Mouse (Mus musculus): ENCODE measurements around the gene Hoxa3.

Hoxa3 gene

DNA sequence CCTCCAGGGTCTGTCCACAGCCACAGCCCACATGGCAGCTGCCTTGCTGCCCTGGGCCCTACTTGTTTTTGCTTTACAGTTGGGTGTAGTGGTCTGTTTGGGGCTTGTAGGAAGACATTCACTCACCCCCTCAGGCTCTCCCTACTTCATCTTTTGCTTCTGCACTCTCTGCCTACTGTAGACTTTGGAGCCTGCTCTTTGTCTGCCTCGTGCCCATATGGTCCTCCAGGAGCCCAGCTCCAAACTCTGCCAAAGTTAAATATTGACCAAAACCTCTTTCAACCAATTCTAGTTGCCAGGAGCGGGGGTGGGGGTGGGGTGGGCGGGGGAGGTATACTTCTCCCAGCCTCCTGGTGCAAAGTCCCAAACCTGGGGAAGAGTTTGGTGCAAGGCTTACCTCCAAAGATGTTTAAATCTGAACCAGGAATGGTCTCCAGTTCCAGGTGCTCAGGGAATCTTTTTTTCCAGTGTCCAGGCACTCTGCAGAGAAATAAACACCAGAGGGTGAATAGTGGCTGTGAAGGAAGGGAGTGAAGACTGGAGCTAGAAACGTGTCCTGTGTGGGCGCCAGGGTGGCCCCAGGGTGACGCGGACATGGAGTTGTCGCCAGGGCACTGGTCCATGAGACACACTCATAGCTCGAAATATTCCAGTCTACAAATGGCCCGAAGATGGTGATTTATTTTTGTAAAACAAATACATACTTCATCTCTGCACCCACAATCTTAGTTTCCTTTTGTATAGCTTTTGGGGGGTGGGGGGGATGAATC is 29.6 kb downstream of the Hoxa3 start:
- in situ Hi-C loops (cut with MboI; ENCODE audit: low pct_unique_long_range_greater_than_20kb in 1 of 2, low sequenced_read_pairs in 2 of 2, unreplicated experiment in 1 of 2) = no loop called here

DNA sequence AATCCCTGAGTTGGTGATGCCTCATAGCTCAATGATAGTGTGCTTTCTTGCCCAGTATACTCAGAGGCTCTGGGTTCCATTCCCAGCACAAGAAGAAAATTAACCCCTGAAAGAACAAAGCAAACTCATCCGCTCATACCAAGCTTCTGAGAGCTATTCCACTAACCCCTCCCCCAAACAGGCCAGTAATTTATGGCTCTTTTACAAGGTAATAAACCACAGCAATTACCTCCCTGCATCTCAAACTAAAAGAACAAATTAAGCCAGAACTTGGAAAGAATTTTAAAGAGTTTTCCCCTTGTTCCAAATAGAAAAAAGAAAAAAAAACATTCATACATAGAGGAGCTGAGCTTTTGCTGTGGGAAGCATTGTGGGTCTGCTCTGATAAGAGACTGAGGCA is 30.3 kb downstream of the Hoxa3 start:
- in situ Hi-C loops (cut with MboI; ENCODE audit: low pct_unique_long_range_greater_than_20kb in 1 of 2, low sequenced_read_pairs in 2 of 2, unreplicated experiment in 1 of 2) = no loop called here

DNA sequence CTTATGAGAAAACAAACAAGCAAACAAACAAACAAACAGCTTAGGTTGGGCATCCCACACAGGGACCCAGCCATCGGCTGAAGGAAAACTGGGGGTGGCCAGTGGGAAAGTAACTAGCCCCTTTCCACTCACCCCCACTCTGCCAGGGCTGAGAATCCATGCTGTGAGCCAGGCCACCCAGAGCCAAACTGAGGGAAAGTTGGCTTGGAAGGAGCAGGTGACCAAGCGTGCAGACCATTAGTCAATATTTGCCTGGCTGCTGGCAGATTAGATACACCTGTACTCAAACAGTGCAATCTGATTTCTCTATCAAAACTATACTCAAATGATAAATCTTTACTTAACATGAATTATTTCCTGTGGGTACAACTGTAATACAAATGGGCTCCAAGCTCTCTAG is 31.1 kb downstream of the Hoxa3 start:
- in situ Hi-C loops (cut with MboI; ENCODE audit: low pct_unique_long_range_greater_than_20kb in 1 of 2, low sequenced_read_pairs in 2 of 2, unreplicated experiment in 1 of 2) = no loop called here

DNA sequence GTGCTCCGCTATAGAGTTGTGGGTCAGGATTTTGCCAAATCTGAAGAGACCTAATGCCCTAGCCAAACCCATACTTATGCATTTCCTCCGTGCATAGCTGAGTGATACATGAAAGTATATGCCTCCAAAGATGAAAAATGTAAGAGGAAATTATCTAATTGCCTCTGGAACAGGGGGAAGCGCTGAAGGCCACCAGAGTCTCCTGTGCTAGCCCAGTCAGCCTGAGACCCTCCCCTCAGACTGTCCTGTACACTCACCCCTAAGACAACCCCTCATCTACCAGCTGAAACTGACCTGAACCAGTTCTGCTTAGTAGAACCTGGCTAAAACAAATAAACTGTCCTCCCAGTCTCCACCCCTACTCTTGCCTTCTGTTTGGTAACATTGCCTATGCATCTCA is 32.4 kb downstream of the Hoxa3 start:
- in situ Hi-C loops (cut with MboI; ENCODE audit: low pct_unique_long_range_greater_than_20kb in 1 of 2, low sequenced_read_pairs in 2 of 2, unreplicated experiment in 1 of 2) = no loop called here

DNA sequence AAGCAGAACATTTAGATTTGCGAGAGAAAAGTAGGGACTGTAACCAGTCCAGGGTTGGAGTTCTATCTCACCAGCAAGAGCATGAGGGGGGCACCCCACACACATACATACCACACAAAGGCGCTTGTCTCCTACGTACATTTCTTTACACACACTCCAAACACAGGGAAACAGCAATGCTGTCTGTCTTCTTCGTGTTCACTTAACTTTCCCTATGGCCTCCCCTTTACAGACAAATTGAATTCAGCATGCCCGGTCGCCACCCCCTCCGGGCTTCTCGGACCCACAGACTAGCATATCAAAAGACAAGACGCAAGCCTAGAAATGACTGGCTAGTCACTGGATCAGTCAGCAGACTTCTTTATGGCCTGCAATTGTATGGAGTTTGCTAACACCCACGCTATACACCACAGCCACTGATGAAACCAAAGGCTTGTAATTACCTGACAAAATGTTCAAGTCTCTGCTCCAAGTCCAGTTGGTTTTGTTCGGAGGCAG is 32.9 kb downstream of the Hoxa3 start:
- in situ Hi-C loops (cut with MboI; ENCODE audit: low pct_unique_long_range_greater_than_20kb in 1 of 2, low sequenced_read_pairs in 2 of 2, unreplicated experiment in 1 of 2) = no loop called here

DNA sequence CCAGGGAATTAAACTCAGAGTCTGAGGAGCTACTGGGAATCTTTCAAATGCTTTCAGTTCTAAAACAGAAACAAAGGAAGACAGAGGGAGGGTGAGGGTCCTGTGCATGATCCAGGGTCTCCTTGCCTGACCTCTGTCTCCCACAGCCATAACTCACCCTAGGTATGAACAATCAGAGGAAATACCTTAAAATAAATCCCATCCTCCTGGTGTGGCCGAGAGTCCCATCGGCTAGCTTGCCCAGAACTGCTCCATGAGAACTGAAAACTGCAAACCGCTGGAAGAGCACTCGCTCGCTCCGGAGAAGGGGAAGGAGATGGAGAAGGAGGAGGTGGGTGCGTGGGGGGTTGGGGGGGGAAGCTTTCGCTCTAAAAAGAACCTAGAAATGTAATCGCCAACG is 33.4 kb downstream of the Hoxa3 start:
- in situ Hi-C loops (cut with MboI; ENCODE audit: low pct_unique_long_range_greater_than_20kb in 1 of 2, low sequenced_read_pairs in 2 of 2, unreplicated experiment in 1 of 2) = no loop called here

DNA sequence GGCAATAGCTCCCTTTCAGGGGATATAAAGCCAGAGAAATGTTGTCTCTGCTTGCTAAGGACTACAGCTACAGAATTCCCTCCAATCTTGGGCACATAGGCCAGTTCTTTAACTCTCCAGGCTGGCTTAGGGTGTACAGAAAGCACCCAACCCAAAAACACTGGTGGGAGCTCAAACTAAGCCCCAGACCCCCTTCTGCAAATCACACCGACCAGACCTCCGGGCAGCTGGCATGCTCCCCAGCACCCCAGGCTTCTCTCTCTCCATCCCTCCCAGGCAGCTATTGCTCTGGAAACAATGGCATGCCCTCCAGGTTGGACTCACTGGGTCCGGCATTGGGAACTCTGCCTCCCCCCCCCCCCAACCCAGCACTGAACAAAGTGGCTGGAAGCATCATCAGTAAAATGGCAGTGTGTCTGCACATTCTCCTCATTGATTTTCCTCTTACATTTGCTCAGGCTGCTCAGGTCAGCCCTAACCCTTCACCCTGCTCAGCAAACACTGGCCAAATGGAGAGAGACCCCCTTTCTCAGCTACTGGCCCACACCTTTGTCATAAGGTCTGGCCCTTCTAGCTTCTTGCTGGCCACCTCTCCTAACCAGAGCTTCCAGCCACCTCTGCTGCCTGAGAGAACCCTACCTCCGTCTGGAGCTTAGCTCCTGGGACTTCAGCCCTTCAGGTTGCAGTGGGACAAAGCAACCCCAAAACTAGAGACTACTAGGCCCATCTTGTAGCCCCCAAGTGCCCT is 34.0 kb downstream of the Hoxa3 start:
- in situ Hi-C loops (cut with MboI; ENCODE audit: low pct_unique_long_range_greater_than_20kb in 1 of 2, low sequenced_read_pairs in 2 of 2, unreplicated experiment in 1 of 2) = no loop called here

DNA sequence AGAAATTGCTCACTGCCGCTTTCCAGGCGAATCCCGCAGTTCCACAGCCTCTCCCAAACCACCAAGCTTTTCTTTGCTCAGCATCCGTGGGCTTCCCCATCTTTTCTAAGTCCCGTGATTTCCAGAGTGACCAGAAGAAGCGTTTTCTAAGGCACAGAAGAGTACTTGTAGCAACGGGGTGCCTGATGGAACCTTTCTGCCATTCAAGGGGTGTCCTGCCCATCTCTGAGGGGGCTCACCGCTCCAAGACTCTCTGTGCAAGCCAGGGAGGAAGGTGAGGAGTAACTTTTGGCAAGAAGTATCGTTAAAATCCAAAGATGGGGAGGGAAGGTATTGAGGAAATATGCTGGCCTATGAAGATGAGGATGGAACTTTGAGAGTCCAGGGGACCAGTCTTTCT is 35.3 kb downstream of the Hoxa3 start:
- in situ Hi-C loops (cut with MboI; ENCODE audit: low pct_unique_long_range_greater_than_20kb in 1 of 2, low sequenced_read_pairs in 2 of 2, unreplicated experiment in 1 of 2) = no loop called here

- in situ Hi-C loops (cut with MboI; ENCODE audit: low pct_unique_long_range_greater_than_20kb in 1 of 2, low sequenced_read_pairs in 2 of 2, unreplicated experiment in 1 of 2) = no loop called here
Observed at GRCm38 (mm10) chr6:52177061-52177735, 35.9 kb downstream of the Hoxa3 start, which contains the start of gene 5730596B20Rik. TSS of gene 5730596B20Rik (plus strand) at chr6:52177498.

GRCm38 (mm10) chr6:52176391-52176790 is 36.7 kb downstream of the Hoxa3 start:
- in situ Hi-C loops (cut with MboI; ENCODE audit: low pct_unique_long_range_greater_than_20kb in 1 of 2, low sequenced_read_pairs in 2 of 2, unreplicated experiment in 1 of 2) = no loop called here

GRCm38 (mm10) chr6:52175864-52176263 is 37.3 kb downstream of the Hoxa3 start:
- in situ Hi-C loops (cut with MboI; ENCODE audit: low pct_unique_long_range_greater_than_20kb in 1 of 2, low sequenced_read_pairs in 2 of 2, unreplicated experiment in 1 of 2) = no loop called here

DNA sequence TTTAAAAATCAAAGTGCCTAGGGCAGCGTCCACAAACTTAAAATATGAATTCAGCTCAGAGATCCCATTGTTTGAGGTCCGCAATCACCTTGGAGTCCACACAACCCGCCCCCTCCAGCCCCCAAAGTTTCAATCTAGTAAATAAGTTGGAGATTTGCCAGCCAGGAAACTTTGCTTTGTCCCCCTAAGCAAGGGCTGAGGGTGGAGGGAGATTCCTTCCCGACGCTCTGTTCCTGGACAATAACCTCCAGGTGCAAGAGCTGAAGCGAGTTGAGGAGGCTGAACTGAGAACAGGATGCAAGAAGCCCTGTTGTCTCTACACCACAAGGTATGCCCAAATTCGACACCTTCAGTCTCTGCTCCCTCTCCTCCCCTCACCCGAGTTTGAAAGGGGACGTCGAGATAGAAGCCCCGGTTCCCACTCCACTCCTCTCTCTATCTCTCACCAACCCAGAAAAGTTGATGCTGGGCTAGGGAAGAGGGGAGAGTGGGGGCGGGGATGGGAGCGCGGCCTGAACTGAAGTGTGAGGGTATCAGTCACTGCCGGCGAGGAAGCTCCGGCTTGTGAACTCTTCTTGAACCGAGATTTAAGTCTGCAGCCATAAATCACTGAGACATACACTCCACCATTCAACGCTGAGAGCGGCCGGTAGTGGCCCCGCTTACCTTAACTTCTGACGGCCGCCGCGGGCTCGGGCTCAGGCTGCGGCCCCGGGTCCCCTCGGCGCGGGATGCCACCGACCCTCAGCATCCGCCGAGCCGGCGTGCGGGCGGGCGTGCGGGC is 38.0 kb downstream of the Hoxa3 start:
- in situ Hi-C loops (cut with MboI; ENCODE audit: low pct_unique_long_range_greater_than_20kb in 1 of 2, low sequenced_read_pairs in 2 of 2, unreplicated experiment in 1 of 2) = no loop called here

GRCm38 (mm10) chr6:52173648-52174047 is 39.5 kb downstream of the Hoxa3 start:
- in situ Hi-C loops (cut with MboI; ENCODE audit: low pct_unique_long_range_greater_than_20kb in 1 of 2, low sequenced_read_pairs in 2 of 2, unreplicated experiment in 1 of 2) = no loop called here

GRCm38 (mm10) chr6:52172501-52172900 is 40.6 kb downstream of the Hoxa3 start:
- in situ Hi-C loops (cut with MboI; ENCODE audit: low pct_unique_long_range_greater_than_20kb in 1 of 2, low sequenced_read_pairs in 2 of 2, unreplicated experiment in 1 of 2) = no loop called here

DNA sequence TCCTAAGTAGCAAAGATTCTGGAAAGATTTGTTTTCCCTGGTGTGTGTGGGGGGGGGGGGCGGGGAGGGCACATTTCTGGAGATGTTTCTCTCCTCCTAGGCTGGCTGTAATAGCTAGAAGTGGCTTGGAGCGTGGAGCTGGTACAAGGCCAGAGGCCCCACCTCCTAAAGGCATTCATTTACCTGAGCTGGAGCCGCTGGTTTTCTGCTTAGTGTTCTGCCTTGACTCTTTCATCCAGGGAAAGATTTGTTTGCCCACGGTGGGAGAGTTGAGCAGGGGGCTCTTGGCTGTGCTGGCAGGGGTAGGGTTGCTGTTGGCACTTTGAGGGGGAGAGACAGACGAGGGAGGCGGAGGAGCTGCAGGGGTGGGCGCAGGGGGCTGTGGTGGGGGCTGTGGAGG is 41.2 kb downstream of the Hoxa3 start:
- in situ Hi-C loops (cut with MboI; ENCODE audit: low pct_unique_long_range_greater_than_20kb in 1 of 2, low sequenced_read_pairs in 2 of 2, unreplicated experiment in 1 of 2) = no loop called here

DNA sequence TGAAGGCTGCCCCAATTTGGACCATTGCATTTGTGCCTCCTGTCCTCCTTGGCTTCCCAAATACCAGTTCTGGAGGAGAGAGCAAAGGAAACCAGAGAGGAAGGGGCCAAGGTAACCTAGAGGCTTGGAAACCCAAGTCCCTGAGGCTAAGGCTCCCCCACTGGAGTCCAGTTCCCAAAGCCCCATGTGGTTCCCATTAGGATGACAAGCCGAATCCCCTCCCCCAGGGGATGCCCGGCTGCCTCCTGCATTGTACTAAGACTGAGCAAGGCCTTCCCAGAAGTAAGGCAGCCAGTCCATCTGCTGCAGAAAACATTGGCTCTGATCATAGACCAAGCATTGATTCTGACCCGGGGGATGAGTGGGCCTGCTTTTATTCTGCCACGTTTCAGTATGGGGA is 41.8 kb downstream of the Hoxa3 start:
- in situ Hi-C loops (cut with MboI; ENCODE audit: low pct_unique_long_range_greater_than_20kb in 1 of 2, low sequenced_read_pairs in 2 of 2, unreplicated experiment in 1 of 2) = no loop called here

- in situ Hi-C loops (cut with MboI; ENCODE audit: low pct_unique_long_range_greater_than_20kb in 1 of 2, low sequenced_read_pairs in 2 of 2, unreplicated experiment in 1 of 2) = no loop called here
Observed at GRCm38 (mm10) chr6:52170898-52171223, 42.3 kb downstream of the Hoxa3 start.

GRCm38 (mm10) chr6:52170166-52170897 is 42.8 kb downstream of the Hoxa3 start:
- in situ Hi-C loops (cut with MboI; ENCODE audit: low pct_unique_long_range_greater_than_20kb in 1 of 2, low sequenced_read_pairs in 2 of 2, unreplicated experiment in 1 of 2) = no loop called here

Data from mouse embryonic stem cell (cell line).